Mouse (Mus musculus) G1E (cell line): ENCODE data around the gene Laptm4a.

Experiments
- CTCF ChIP-seq: IDR thresholded peaks from 2 replicates; pipeline ENCODE4 v1.5.1; 2012; ENCODE audit warnings: low read depth, low read length, inconsistent platforms, mixed read lengths
- GATA1 ChIP-seq: IDR thresholded peaks from 2 replicates; pipeline ENCODE4 v1.6.1; 2012; ENCODE audit warnings: borderline replicate concordance, low read length, inconsistent platforms, mixed read lengths
- GATA2 ChIP-seq: IDR thresholded peaks from 2 replicates; pipeline ENCODE4 v1.6.1; 2012; ENCODE audit warnings: low read depth, low read length, inconsistent platforms, borderline replicate concordance
- POLR2AphosphoS5 ChIP-seq: IDR thresholded peaks from 2 replicates; pipeline ENCODE4 v1.6.1; 2012; ENCODE audit warnings: low read depth, low read length, inconsistent platforms; ENCODE audit not compliant: insufficient replicate concordance
- TAL1 ChIP-seq: conservative IDR thresholded peaks from 2 replicates; pipeline ENCODE4 v1.6.1; 2012; ENCODE audit warnings: low read depth, low read length, inconsistent platforms, mixed read lengths

DNA sequence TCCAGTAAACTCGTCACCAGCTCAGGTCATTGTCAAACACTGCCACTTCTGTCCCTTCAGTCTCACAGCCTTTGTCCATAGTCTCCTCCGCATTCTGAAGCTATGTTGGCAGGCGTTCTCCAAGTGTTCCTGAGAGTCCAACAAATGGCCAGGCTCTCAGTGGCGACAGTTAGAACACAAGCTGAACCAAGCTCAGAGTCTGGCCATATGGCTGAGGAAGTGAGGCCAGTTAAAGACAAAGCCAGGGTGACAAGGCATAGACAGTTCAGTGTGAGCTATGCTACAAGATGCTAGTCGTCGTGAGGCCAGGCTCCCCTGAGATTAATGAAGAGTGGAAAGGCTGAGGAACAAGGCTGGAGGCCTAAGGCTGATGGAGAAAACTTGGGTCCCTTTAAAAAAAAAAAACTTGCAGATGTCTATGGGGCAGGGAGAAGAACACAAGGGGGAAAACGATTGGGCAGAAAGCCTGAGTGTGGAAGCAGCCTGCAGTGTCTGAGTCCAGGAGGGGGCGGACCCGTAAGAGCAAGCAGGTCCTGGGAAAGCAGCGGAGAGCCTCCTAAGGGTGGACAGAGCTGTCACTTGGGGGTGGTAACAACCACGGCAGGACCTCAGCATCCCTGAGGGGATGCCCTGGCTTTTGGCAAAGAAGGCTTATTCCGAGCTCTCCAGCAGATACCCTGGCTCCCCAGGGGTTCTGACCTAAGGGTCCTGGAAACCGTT is 36.9 kb upstream of the Laptm4a start:
- no peak for TF ChIP-seq CTCF
- TF ChIP-seq POLR2AphosphoS5: no peak
- no peak for TF ChIP-seq GATA1
- TF ChIP-seq TAL1: no peak
- TF ChIP-seq GATA2: no peak
